Mouse (Mus musculus) CH12.LX (cell line): ENCODE data around the gene Cep57l1. TPM values are rescaled to one million over a fixed set of nuclear protein-coding genes. Genes with fewer than 3 reads are reported as not detected.
"Not testable (repeated sequence)": the region's sequence is repeated elsewhere in the genome, so short reads cannot be mapped to it uniquely, and the experiment has no call there.

Experiments used
- DNase-seq: peaks from one replicate; pipeline ENCODE4 v3.0.0-alpha.2; 2013; ENCODE audit errors: extremely low read depth
- H3K27ac ChIP-seq: 2 replicates; pipeline ENCODE4 v1.5.1; 2012; ENCODE audit warnings: low read depth, mild to moderate bottlenecking, control low read depth, moderate library complexity; ENCODE audit not compliant: insufficient read depth
- H3K27me3 ChIP-seq: replicated peaks from 2 replicates; pipeline ENCODE3; 2012; ENCODE audit warnings: inconsistent platforms
- H3K36me3 ChIP-seq, 2 experiments: replicated peaks in 1 of 2; 2 replicates each; pipeline versions ENCODE3 to v1.6.1; 2012; ENCODE audit warnings: inconsistent platforms in 1 of 2, low read length in 1 of 2, mild to moderate bottlenecking in 1 of 2, mixed read lengths in 1 of 2, moderate library complexity in 1 of 2; ENCODE audit not compliant: control insufficient read depth in 1 of 2, insufficient read depth in 1 of 2
- H3K4me1 ChIP-seq, 2 experiments: 2 replicates each; pipeline ENCODE4 v1.6.1; 2012; ENCODE audit warnings: inconsistent platforms in 1 of 2, moderate library complexity in 1 of 2; ENCODE audit not compliant: insufficient read depth in 2 of 2, control insufficient read depth in 1 of 2
- H3K4me2 ChIP-seq: 2 replicates; pipeline ENCODE4 v1.6.1; 2012; ENCODE audit warnings: low read depth, mild to moderate bottlenecking, control low read depth; ENCODE audit not compliant: poor library complexity, insufficient read depth, severe bottlenecking
- H3K4me3 ChIP-seq, 3 experiments: fragments of 150-350 bp in 1 of 3; sonication (generic) in 1 of 3; replicated peaks in 1 of 3; 2 replicates each; pipeline versions ENCODE3 to v1.5.1; 2011 to 2012; ENCODE audit warnings: low read depth in 2 of 3, low read length in 2 of 3, mild to moderate bottlenecking in 2 of 3, moderate library complexity in 2 of 3, control low read depth in 1 of 3, improper control_type of control experiment in 1 of 3, inconsistent platforms in 1 of 3, mixed read lengths in 1 of 3; ENCODE audit not compliant: poor library complexity in 1 of 3
- H3K79me2 ChIP-seq: replicated peaks from 2 replicates; pipeline ENCODE4 v1.6.1; 2012; ENCODE audit warnings: mild to moderate bottlenecking, moderate library complexity; ENCODE audit not compliant: control insufficient read depth, poor library complexity, insufficient read depth, severe bottlenecking; ENCODE audit errors: extremely low read depth
- H3K9ac ChIP-seq: 2 replicates; pipeline ENCODE4 v1.6.1; 2012; ENCODE audit warnings: low read depth, mild to moderate bottlenecking, control low read depth, moderate library complexity; ENCODE audit not compliant: insufficient read depth
- H3K9me3 ChIP-seq: replicated peaks from 2 replicates; pipeline ENCODE3; 2012; ENCODE audit warnings: low read length, inconsistent platforms, mixed read lengths
- BHLHE40 ChIP-seq: IDR thresholded peaks from 2 replicates; pipeline ENCODE4 v1.6.1; 2011; ENCODE audit warnings: mild to moderate bottlenecking, low read depth, low read length, improper control_type of control experiment
- CHD1 ChIP-seq: IDR thresholded peaks from 2 replicates; pipeline ENCODE4 v1.6.1; 2012; ENCODE audit warnings: low read depth, low read length, improper control_type of control experiment, inconsistent platforms
- ELF1 ChIP-seq: IDR thresholded peaks from 2 replicates; pipeline ENCODE4 v1.6.1; 2014; ENCODE audit warnings: low read depth, mild to moderate bottlenecking, inconsistent platforms, low read length, improper control_type of control experiment
- MAFK ChIP-seq: IDR thresholded peaks from 2 replicates; pipeline ENCODE4 v1.6.1; 2011; ENCODE audit warnings: low read length, improper control_type of control experiment; ENCODE audit not compliant: insufficient replicate concordance
- MAX ChIP-seq: IDR thresholded peaks from 2 replicates; pipeline ENCODE4 v1.6.1; 2011; ENCODE audit warnings: low read length, improper control_type of control experiment
- MEF2A ChIP-seq: IDR thresholded peaks from 2 replicates; pipeline ENCODE4 v1.6.1; 2014; ENCODE audit warnings: low read depth, mild to moderate bottlenecking, inconsistent platforms, low read length, improper control_type of control experiment, borderline replicate concordance
- NRF1 ChIP-seq: IDR thresholded peaks from 2 replicates; pipeline ENCODE4 v1.6.1; 2014; ENCODE audit warnings: low read depth, mild to moderate bottlenecking, inconsistent platforms, low read length, improper control_type of control experiment, moderate library complexity
- POLR2A ChIP-seq: IDR thresholded peaks from 2 replicates; pipeline ENCODE4 v1.6.1; 2011; ENCODE audit warnings: low read depth, mild to moderate bottlenecking, improper control_type of control experiment, low read length
- TCF12 ChIP-seq: IDR thresholded peaks from 2 replicates; pipeline ENCODE4 v1.6.1; 2014; ENCODE audit warnings: low read depth, mild to moderate bottlenecking, inconsistent platforms, low read length, improper control_type of control experiment
- USF1 ChIP-seq: IDR thresholded peaks from 2 replicates; pipeline ENCODE4 v1.6.1; 2014; ENCODE audit warnings: low read depth, mild to moderate bottlenecking, inconsistent platforms, low read length, improper control_type of control experiment
- ZKSCAN1 ChIP-seq: IDR thresholded peaks from 2 replicates; pipeline ENCODE4 v1.6.1; 2012; ENCODE audit warnings: low read depth, inconsistent platforms, low read length, improper control_type of control experiment, borderline replicate concordance
- dilution Hi-C: fragments of 300-500 bp; cut with MboI; formaldehyde crosslinking; loops from 2 replicates; pipeline ENCODE4 v1.14.3; 2020; ENCODE audit warnings: low sequenced_read_pairs; ENCODE audit not compliant: extremely low pct_unique_long_range_greater_than_20kb, extremely low pct_ligation_motif_present
- in situ Hi-C: fragments of 300-500 bp; cut with MboI; formaldehyde crosslinking; loops from 3 replicates; pipeline ENCODE4 v1.14.3; 2019; ENCODE audit warnings: low sequenced_read_pairs, low pct_ligation_motif_present, low pct_unique_long_range_greater_than_20kb, mixed read lengths
- polyA plus RNA-seq: library from polyadenylated mRNA; unstranded; fragments of >175 nt; gene quantifications from 2 replicates; pipeline ENCODE4 v1.2.1, GENCODE M21; 2012; ENCODE audit warnings: low read depth; ENCODE audit not compliant: insufficient read length
- total RNA-seq, 2 experiments: library from RNA; depleted of rRNA; stranded (reverse); fragments of 300-350 nt in 1 of 2; fragments of >200 nt in 1 of 2; gene quantifications; 2 replicates each; pipeline ENCODE4 v1.2.3; 2012 to 2014

The Cep57l1 gene
- total and polyA plus RNA-seq, 3 experiments, result 14.1 to 28.1 (median 19.4) TPM

GRCm38 (mm10) chr10:41819307-41819706 is 9.6 kb upstream of the Cep57l1 start:
- in situ Hi-C loops (loop anchor here (25.0 kb wide), 1 partner anchor 307 kb away; the partner anchor contains the start of gene Cd164), dilution Hi-C loops (no loop called here)
- Histone ChIP-seq H3K4me1 (peaks cover 0 to 80% of the 10 kb centered on the region in 2 experiments; a peak in 2 of 4 replicates), H3K9me3 (no peaks in the 10 kb centered on the region), H3K27me3 (no peaks in the 10 kb centered on the region), H3K9ac (no peak overlapping the region), H3K27ac (no peak overlapping the region), H3K4me2 (no peak overlapping the region), H3K4me3 (no peak overlapping the region), H3K79me2 (peaks cover 3% of the 10 kb centered on the region; the same call in 1 of the 2 replicates), H3K36me3 (no peaks in the 10 kb centered on the region)
- peak; percentile 28 for DNase-seq
- TF ChIP-seq MEF2A, result 0 out of 2 replicates have a peak, but pooled peaks have one; percentile 37
- TF ChIP-seq USF1, result no peak
- no peak for TF ChIP-seq MAFK
- no peak for TF ChIP-seq CHD1
- peak; percentile 35; the same call in 1 of the 2 replicates for TF ChIP-seq BHLHE40

GRCm38 (mm10) chr10:41818733-41819070 is 9.0 kb upstream of the Cep57l1 start:
- in situ Hi-C loops, result loop anchor here (25.0 kb wide), 1 partner anchor 306 kb away; the partner anchor contains the start of gene Cd164
- DNase-seq, H3K79me2 ChIP-seq, H3K4me2 ChIP-seq, dilution Hi-C loops, H3K27ac ChIP-seq, H3K4me3 ChIP-seq, H3K9me3 ChIP-seq, H3K27me3 ChIP-seq, H3K9ac ChIP-seq, H3K36me3 ChIP-seq: not testable (repeated sequence)
- peaks cover 2 to 82% of the 10 kb centered on the region in 2 experiments; a peak in 3 of 4 replicates for H3K4me1 ChIP-seq

DNA sequence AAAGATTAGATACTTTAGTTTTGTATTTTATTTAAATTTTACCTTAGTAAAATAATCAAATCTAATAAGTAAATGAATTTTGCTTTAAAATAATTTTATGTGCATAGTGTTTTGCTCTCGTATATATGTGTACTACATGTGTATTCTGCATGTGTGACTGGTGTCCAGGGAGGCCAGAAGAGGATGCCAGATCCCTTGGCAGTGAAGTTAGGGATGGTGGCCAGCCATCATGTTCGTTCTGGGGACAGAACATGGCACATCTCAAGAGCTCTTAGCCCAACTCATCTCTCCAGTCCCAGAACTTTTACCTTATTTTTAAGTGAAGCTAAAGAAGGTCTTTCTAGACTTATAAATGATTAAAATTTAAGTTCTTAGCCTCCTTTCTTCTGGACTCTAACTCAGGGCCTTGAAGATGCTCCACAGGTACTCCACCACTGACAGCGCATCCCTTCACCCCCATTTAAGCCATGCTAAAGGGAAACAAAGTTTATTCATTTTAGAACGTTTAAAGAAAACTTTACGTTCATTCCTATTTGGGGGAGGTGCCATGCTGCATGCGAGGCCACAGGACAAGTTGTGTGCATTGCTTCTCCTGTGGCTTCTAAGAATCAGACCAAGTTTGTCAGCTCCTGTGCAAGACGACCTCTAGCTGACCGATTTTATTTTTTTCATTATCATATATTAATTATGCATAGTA is 8.5 kb upstream of the Cep57l1 start:
- Histone ChIP-seq H3K79me2 (peaks cover 3% of the 10 kb centered on the region; the same call in 1 of the 2 replicates), H3K9me3 (no peaks in the 10 kb centered on the region), H3K36me3 (no peaks in the 10 kb centered on the region), H3K9ac (no peak overlapping the region), H3K27me3 (no peaks in the 10 kb centered on the region), H3K27ac (no peak overlapping the region), H3K4me3 (no peak overlapping the region), H3K4me1 (peaks cover 3 to 86% of the 10 kb centered on the region in 2 experiments; a peak in 3 of 4 replicates), H3K4me2 (no peak overlapping the region)
- no peak for DNase-seq
- dilution Hi-C loops, result no loop called here
- in situ Hi-C loops, result loop anchor here (25.0 kb wide), 1 partner anchor 306 kb away; the partner anchor contains the start of gene Cd164
- TF ChIP-seq NRF1 (no peak), MAX (no peak), TCF12 (no peak), ZKSCAN1 (no peak), POLR2A (no peak), ELF1 (no peak)
